Mouse (Mus musculus) intestine, embryonic 14.5 days (tissue): ENCODE data around the gene Stx1a. TPM values are rescaled to one million over a fixed set of nuclear protein-coding genes. Genes with fewer than 3 reads are reported as not detected.

ENCODE experiments used
- ATAC-seq: fragments of 200-750 bp; cut with Nextera tagmentation; replicated peaks from 2 replicates; pipeline ENCODE4 v1.8.0; 2017; ENCODE audit warnings: low read depth, moderate number of reproducible peaks, moderate TSS enrichment, moderate library complexity; ENCODE audit not compliant: low FRiP score, low TSS enrichment
- DNase-seq: peaks from one replicate; pipeline ENCODE4 v3.0.0-alpha.2; 2018; ENCODE audit warnings: low spot score
- H3K27ac ChIP-seq: fragments of 300-500 bp; sonication (generic); 2 replicates; pipeline ENCODE4 v1.5.1; 2014; ENCODE audit warnings: low read depth, mild to moderate bottlenecking, control low read depth
- H3K27me3 ChIP-seq: fragments of 300-500 bp; sonication (generic); replicated peaks from 2 replicates; pipeline ENCODE4 v1.6.1; 2014; ENCODE audit warnings: low read length, control low read depth; ENCODE audit not compliant: control insufficient read depth, insufficient read depth
- H3K36me3 ChIP-seq: fragments of 300-500 bp; sonication (generic); 2 replicates; pipeline ENCODE4 v1.6.1; 2014; ENCODE audit warnings: low read length, control low read depth; ENCODE audit not compliant: control insufficient read depth, insufficient read depth
- H3K4me1 ChIP-seq: fragments of 300-500 bp; sonication (generic); replicated peaks from 2 replicates; pipeline ENCODE4 v1.6.1; 2014; ENCODE audit warnings: low read length, control low read depth, mixed read lengths; ENCODE audit not compliant: control insufficient read depth, insufficient read depth
- H3K4me2 ChIP-seq: fragments of 300-500 bp; sonication (generic); 2 replicates; pipeline ENCODE4 v1.6.1; 2014; ENCODE audit warnings: low read length
- H3K4me3 ChIP-seq: fragments of 300-500 bp; sonication (generic); 2 replicates; pipeline ENCODE4 v1.5.1; 2014; ENCODE audit warnings: low read depth, low read length, control low read depth, mixed read lengths
- H3K9ac ChIP-seq: fragments of 300-500 bp; sonication (generic); 2 replicates; pipeline ENCODE4 v1.6.1; 2014; ENCODE audit warnings: mild to moderate bottlenecking, low read length
- H3K9me3 ChIP-seq: fragments of 300-500 bp; sonication (generic); 2 replicates; pipeline ENCODE4 v1.6.1; 2016; ENCODE audit warnings: low read length, control low read depth; ENCODE audit not compliant: control insufficient read depth
- WGBS: fragments of 180-500 bp; shearing (Covaris S2); extraction: QIAGEN DNeasy Blood & Tissue Kit; methylation state at CpG from one replicate; pipeline ENCODE4 v1.1.7; 2014; 5-methylcytosine and 5-hydroxymethylcytosine counted together
- polyA plus RNA-seq: library from polyadenylated mRNA; unstranded; fragments of >200 nt; fragmentation: Nextera tagmentation; extraction: Ambion mirVana; gene quantifications from 2 replicates; pipeline ENCODE4 v1.2.1, GENCODE M21; 2014

Stx1a gene
- polyA plus RNA-seq, 1 experiment from 2014 or later: 15.9 TPM

- H3K4me1 ChIP-seq: peaks cover 19% of the 10 kb centered on the region
- no peak for DNase-seq
- H3K4me2 ChIP-seq: peak overlapping the region; percentile 53
- H3K9me3 ChIP-seq: no peaks in the 10 kb centered on the region
- WGBS: 84% methylated on average over 25 of the region's 25 CpGs
- H3K4me3 ChIP-seq: no peak overlapping the region
- H3K36me3 ChIP-seq: 0 out of 2 replicates have a peak, but pooled peaks cover 7% of the 10 kb centered on the region
- H3K9ac ChIP-seq: no peak overlapping the region
- no peak for ATAC-seq
- no peaks in the 10 kb centered on the region for H3K27me3 ChIP-seq
- H3K27ac ChIP-seq: no peak overlapping the region
Measured at GRCm38 (mm10) chr5:135010841-135011743, 12.2 kb upstream of the Stx1a start.

- no peaks in the 10 kb centered on the region for H3K9me3 ChIP-seq
- peaks cover 19% of the 10 kb centered on the region for H3K4me1 ChIP-seq
- ATAC-seq (no peak), DNase-seq (no peak)
- no peaks in the 10 kb centered on the region for H3K27me3 ChIP-seq
- H3K27ac ChIP-seq: peak overlapping the region; percentile 1; the same call in 1 of the 2 replicates
- H3K4me3 ChIP-seq: peak overlapping the region; percentile 10; the same call in 1 of the 2 replicates
- H3K9ac ChIP-seq: no peak overlapping the region
- 33% methylated on average over 26 of the region's 26 CpGs for WGBS
- peak overlapping the region; percentile 42 for H3K4me2 ChIP-seq
- H3K36me3 ChIP-seq: 0 out of 2 replicates have a peak, but pooled peaks cover 7% of the 10 kb centered on the region
Measured at GRCm38 (mm10) chr5:135011809-135012613, 11.3 kb upstream of the Stx1a start.

- Histone ChIP-seq H3K9ac (no peak overlapping the region), H3K4me2 (peak overlapping the region; percentile 42), H3K4me1 (peaks cover 19% of the 10 kb centered on the region), H3K27me3 (no peaks in the 10 kb centered on the region), H3K9me3 (no peaks in the 10 kb centered on the region), H3K4me3 (0 out of 2 replicates have a peak overlapping the region, but pooled peaks have one; percentile 10), H3K27ac (peak overlapping the region; percentile 1; the same call in 1 of the 2 replicates), H3K36me3 (0 out of 2 replicates have a peak, but pooled peaks cover 7% of the 10 kb centered on the region)
- 7% methylated on average over 15 of the region's 16 CpGs for WGBS
- DNase-seq (peak; percentile 91), ATAC-seq (no peak)
Measured at GRCm38 (mm10) chr5:135012671-135013441, 10.4 kb upstream of the Stx1a start.

- ATAC-seq: no peak
- H3K9ac ChIP-seq: no peak overlapping the region
- H3K36me3 ChIP-seq: 0 out of 2 replicates have a peak, but pooled peaks cover 7% of the 10 kb centered on the region
Measured at GRCm38 (mm10) chr5:135015497-135015896, 7.8 kb upstream of the Stx1a start.

GRCm38 (mm10) chr5:135016224-135016759 lies 7.0 kb upstream of the Stx1a start:
- H3K9me3 ChIP-seq: no peaks in the 10 kb centered on the region
- no peak overlapping the region for H3K4me2 ChIP-seq
- DNase-seq: no peak
- no peak for ATAC-seq
- 48% methylated on average over 4 of the region's 4 CpGs for whole genome bisulfite sequencing
- 0 out of 2 replicates have a peak, but pooled peaks cover under 1% of the 10 kb centered on the region for H3K36me3 ChIP-seq
- H3K27me3 ChIP-seq: no peaks in the 10 kb centered on the region
- H3K4me3 ChIP-seq: no peak overlapping the region
- H3K4me1 ChIP-seq: peaks cover 14% of the 10 kb centered on the region
- H3K9ac ChIP-seq: no peak overlapping the region
- H3K27ac ChIP-seq: no peak overlapping the region

More at GRCm38 (mm10) chr5:135015497-135015896, 7.8 kb upstream of the Stx1a start:
- Histone ChIP-seq H3K9me3 (no peaks in the 10 kb centered on the region), H3K4me3 (no peak overlapping the region), H3K27ac (no peak overlapping the region), H3K4me1 (peaks cover 18% of the 10 kb centered on the region), H3K27me3 (no peaks in the 10 kb centered on the region), H3K4me2 (no peak overlapping the region)
- WGBS: 14% methylated on average over 7 of the region's 7 CpGs
- DNase-seq: peak; percentile 95

- no peak for DNase-seq
- WGBS: 68% methylated on average over 6 of the region's 6 CpGs
- no peaks in the 10 kb centered on the region for H3K27me3 ChIP-seq
- no peak overlapping the region for H3K27ac ChIP-seq
- no peaks in the 10 kb centered on the region for H3K36me3 ChIP-seq
- no peak for ATAC-seq
- H3K9me3 ChIP-seq: no peaks in the 10 kb centered on the region
- H3K9ac ChIP-seq: no peak overlapping the region
- H3K4me2 ChIP-seq: no peak overlapping the region
- H3K4me3 ChIP-seq: no peak overlapping the region
- H3K4me1 ChIP-seq: peaks cover 25% of the 10 kb centered on the region
Measured at GRCm38 (mm10) chr5:135021814-135022213, 1.5 kb upstream of the Stx1a start.

- no peak for ATAC-seq
Measured at GRCm38 (mm10) chr5:135024665-135025224, 1.5 kb downstream of the Stx1a start.

More at GRCm38 (mm10) chr5:135024665-135025224, 1.5 kb downstream of the Stx1a start:
- Histone ChIP-seq H3K27me3 (no peaks in the 10 kb centered on the region), H3K4me1 (peaks cover 36% of the 10 kb centered on the region), H3K4me2 (peak overlapping the region; percentile 97), H3K9ac (no peak overlapping the region), H3K27ac (0 out of 2 replicates have a peak overlapping the region, but pooled peaks have one; percentile 38), H3K9me3 (no peaks in the 10 kb centered on the region), H3K4me3 (peak overlapping the region; percentile 69), H3K36me3 (no peaks in the 10 kb centered on the region)
- WGBS: 49% methylated on average over 11 of the region's 11 CpGs
- no peak for DNase-seq
